Mouse (Mus musculus) ES-E14 (cell line): ENCODE data around the gene Ssxb9.

Experiments used
- CHD2 ChIP-seq: IDR thresholded peaks from 2 replicates; pipeline ENCODE4 v1.6.1; 2014; ENCODE audit warnings: mild to moderate bottlenecking, low read depth, low read length, inconsistent platforms
- HCFC1 ChIP-seq: IDR thresholded peaks from 2 replicates; pipeline ENCODE4 v1.6.1; 2012; ENCODE audit warnings: low read length, inconsistent platforms, borderline replicate concordance; ENCODE audit not compliant: insufficient read depth
- MAFK ChIP-seq: IDR thresholded peaks from 2 replicates; pipeline ENCODE4 v1.6.1; 2014; ENCODE audit warnings: mild to moderate bottlenecking, low read depth, low read length, inconsistent platforms; ENCODE audit not compliant: insufficient read depth
- ZC3H11A ChIP-seq: IDR thresholded peaks from 2 replicates; pipeline ENCODE4 v1.6.1; 2012; ENCODE audit warnings: low read depth, mild to moderate bottlenecking, inconsistent platforms, low read length, borderline replicate concordance

- TF ChIP-seq MAFK = no peak
- no peak for TF ChIP-seq ZC3H11A
- TF ChIP-seq CHD2 = no peak
- no peak for TF ChIP-seq HCFC1
Measured at GRCm38 (mm10) chrX:8327124-8327523, 39.7 kb upstream of the Ssxb9 start, which contains the start of gene Ssxb10.
